Mouse (Mus musculus) erythroblast, embryonic 14.5 days (primary cell): ENCODE data around the gene Mnd1.

Experiments used
- GATA1 ChIP-seq: IDR thresholded peaks from 2 replicates; pipeline ENCODE4 v1.6.1; 2012; ENCODE audit warnings: low read length, inconsistent platforms, mixed read lengths
- TAL1 ChIP-seq: IDR thresholded peaks from 3 replicates; pipeline ENCODE4 v1.6.1; 2012; ENCODE audit warnings: low read length, inconsistent platforms, mixed read lengths

- TF ChIP-seq TAL1 = no peak
- no peak for TF ChIP-seq GATA1
These were observed 106.8 kb downstream of the Mnd1 start for GRCm38 (mm10) chr3:84048729-84049175.
